Mouse (Mus musculus) heart, embryonic 14.5 days (tissue): Measurements from ENCODE around the gene Rab17. TPM values are rescaled to one million over a fixed set of nuclear protein-coding genes. Genes with fewer than 3 reads are reported as not detected.
A peak's percentile ranks its signal among the peaks of the same experiment; 100 is the strongest.

ENCODE experiments used
- ATAC-seq: fragments of 200-750 bp; cut with Nextera tagmentation; 2 replicates; pipeline ENCODE4 v1.8.0; 2017; ENCODE audit warnings: low read depth, moderate TSS enrichment; ENCODE audit not compliant: insufficient number of reproducible peaks, insufficient read depth, low FRiP score
- H3K27ac ChIP-seq, 2 experiments: fragments of 200-500 bp in 1 of 2; fragments of 300-500 bp in 1 of 2; sonication (generic) in 1 of 2; replicated peaks in 1 of 2; 2 replicates each; pipeline ENCODE4 v1.5.1; 2012 to 2014; ENCODE audit warnings: low read depth in 2 of 2, low read length in 2 of 2, control low read depth in 1 of 2, mild to moderate bottlenecking in 1 of 2, mixed read lengths in 1 of 2; ENCODE audit not compliant: control insufficient read depth in 1 of 2, insufficient read depth in 1 of 2
- H3K27me3 ChIP-seq: fragments of 300-500 bp; sonication (generic); 2 replicates; pipeline ENCODE4 v1.6.1; 2014; ENCODE audit warnings: mild to moderate bottlenecking, low read length, control low read depth; ENCODE audit not compliant: control insufficient read depth, insufficient read depth
- H3K36me3 ChIP-seq: fragments of 300-500 bp; sonication (generic); 2 replicates; pipeline ENCODE4 v1.6.1; 2014; ENCODE audit warnings: mild to moderate bottlenecking, control low read depth, low read length, mixed read lengths; ENCODE audit not compliant: control insufficient read depth, insufficient read depth
- H3K4me1 ChIP-seq, 2 experiments: fragments of 200-500 bp in 1 of 2; fragments of 300-500 bp in 1 of 2; sonication (generic) in 1 of 2; 2 replicates each; pipeline ENCODE4 v1.6.1; 2012 to 2014; ENCODE audit warnings: low read length in 2 of 2, control low read depth in 1 of 2, mixed read lengths in 1 of 2; ENCODE audit not compliant: control insufficient read depth in 2 of 2, insufficient read depth in 2 of 2
- H3K4me2 ChIP-seq: fragments of 300-500 bp; sonication (generic); 2 replicates; pipeline ENCODE4 v1.6.1; 2014; ENCODE audit warnings: mild to moderate bottlenecking, low read length
- H3K4me3 ChIP-seq, 2 experiments: fragments of 200-500 bp in 1 of 2; fragments of 300-500 bp in 1 of 2; sonication (generic) in 1 of 2; 2 replicates each; pipeline ENCODE4 v1.5.1; 2012 to 2014; ENCODE audit warnings: low read length in 2 of 2, mild to moderate bottlenecking in 2 of 2, control low read depth in 1 of 2, low read depth in 1 of 2, moderate library complexity in 1 of 2; ENCODE audit not compliant: control insufficient read depth in 1 of 2, insufficient read depth in 1 of 2
- H3K9ac ChIP-seq: fragments of 300-500 bp; sonication (generic); 2 replicates; pipeline ENCODE4 v1.6.1; 2014; ENCODE audit warnings: mild to moderate bottlenecking, low read length
- H3K9me3 ChIP-seq: fragments of 300-500 bp; sonication (generic); 2 replicates; pipeline ENCODE4 v1.6.1; 2016; ENCODE audit warnings: low read length, control low read depth; ENCODE audit not compliant: control insufficient read depth
- WGBS: fragments of 180-500 bp; shearing (Covaris S2); extraction: QIAGEN DNeasy Blood & Tissue Kit; methylation state at CpG from one replicate; pipeline ENCODE4 v1.1.7; 2014; 5-methylcytosine and 5-hydroxymethylcytosine counted together
- polyA plus RNA-seq: library from polyadenylated mRNA; unstranded; fragments of >200 nt; fragmentation: Nextera tagmentation; extraction: Ambion mirVana; gene quantifications from 2 replicates; pipeline ENCODE4 v1.2.1, GENCODE M21; 2014

The Rab17 gene
- polyA plus RNA-seq, 1 experiment from 2014 or later, result 2.5 TPM

- peak; percentile 58 for ATAC-seq
- 12% methylated on average over 9 of the region's 9 CpGs for WGBS
- no peak overlapping the region for H3K4me3 ChIP-seq
- H3K4me2 ChIP-seq, result peak overlapping the region; percentile 15; the same call in 1 of the 2 replicates
- peaks cover 37 to 50% of the 10 kb centered on the region in 2 experiments for H3K4me1 ChIP-seq
- peak overlapping the region; percentile 62 for H3K9ac ChIP-seq
- no peaks in the 10 kb centered on the region for H3K36me3 ChIP-seq
- H3K9me3 ChIP-seq, result no peaks in the 10 kb centered on the region
- no peaks in the 10 kb centered on the region for H3K27me3 ChIP-seq
- peak overlapping the region; percentile 52 to 55 for H3K27ac ChIP-seq
These were observed 3.6 kb upstream of the Rab17 start for GRCm38 (mm10) chr1:90972911-90973573.

DNA sequence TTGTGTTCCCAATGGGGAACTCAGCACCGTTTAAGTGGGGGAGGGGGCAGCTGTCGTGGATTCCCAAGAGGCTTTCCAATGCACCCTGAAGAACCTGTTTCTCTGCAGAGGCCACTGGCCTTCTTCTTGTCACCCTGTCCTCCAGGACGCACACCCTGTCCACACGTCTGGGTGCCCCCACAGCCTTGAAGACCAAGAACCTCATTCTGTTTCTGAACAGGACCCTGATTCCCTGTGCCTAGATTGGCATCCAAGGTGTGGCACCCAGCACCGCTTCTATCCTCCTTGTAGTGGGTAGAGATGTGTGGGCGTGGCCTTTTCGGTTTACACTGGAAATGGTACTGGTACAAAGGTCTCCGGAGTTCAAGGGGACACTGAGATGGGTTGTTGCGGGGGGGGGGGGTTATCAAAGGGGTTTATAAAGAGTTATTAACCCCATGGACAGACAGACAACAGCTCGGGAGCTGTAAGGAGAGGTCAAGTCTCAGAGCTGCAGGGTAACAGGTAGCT lies 475 bp upstream of the Rab17 start:
- 78% methylated on average over 10 of the region's 10 CpGs for WGBS
- Histone ChIP-seq H3K27me3 (no peaks in the 10 kb centered on the region), H3K4me1 (peaks cover 39 to 53% of the 10 kb centered on the region in 2 experiments), H3K9ac (no peak overlapping the region), H3K4me3 (no peak overlapping the region), H3K27ac (no peak overlapping the region), H3K36me3 (no peaks in the 10 kb centered on the region), H3K4me2 (no peak overlapping the region), H3K9me3 (no peaks in the 10 kb centered on the region)
- ATAC-seq, result no peak

GRCm38 (mm10) chr1:90968649-90969048 lies 812 bp downstream of the Rab17 start:
- Histone ChIP-seq H3K9ac (no peak overlapping the region), H3K4me2 (no peak overlapping the region), H3K36me3 (no peaks in the 10 kb centered on the region), H3K27ac (no peak overlapping the region), H3K27me3 (no peaks in the 10 kb centered on the region), H3K4me3 (no peak overlapping the region), H3K4me1 (peaks cover 31 to 43% of the 10 kb centered on the region in 2 experiments), H3K9me3 (no peaks in the 10 kb centered on the region)
- ATAC-seq, result no peak
- 78% methylated on average over 4 of the region's 4 CpGs for WGBS

GRCm38 (mm10) chr1:90967583-90967982 lies 1.9 kb downstream of the Rab17 start:
- peak overlapping the region; percentile 13 for H3K4me2 ChIP-seq
- H3K4me1 ChIP-seq, result peaks cover 26 to 45% of the 10 kb centered on the region in 2 experiments
- H3K36me3 ChIP-seq, result no peaks in the 10 kb centered on the region
- H3K27ac ChIP-seq, result peak overlapping the region; percentile 55 to 66; a peak in 3 of 4 replicates
- no peaks in the 10 kb centered on the region; the same call in 1 of the 2 replicates for H3K27me3 ChIP-seq
- no peak overlapping the region for H3K4me3 ChIP-seq
- peak overlapping the region; percentile 53; the same call in 1 of the 2 replicates for H3K9ac ChIP-seq
- WGBS, result 46% methylated on average over 7 of the region's 7 CpGs
- ATAC-seq, result peak; percentile 41; the same call in 1 of the 2 replicates
- no peaks in the 10 kb centered on the region for H3K9me3 ChIP-seq

GRCm38 (mm10) chr1:90962994-90963393 lies 6.5 kb downstream of the Rab17 start:
- no peak overlapping the region for H3K9ac ChIP-seq
- H3K9me3 ChIP-seq, result no peaks in the 10 kb centered on the region
- peak; percentile 54 for ATAC-seq
- H3K4me2 ChIP-seq, result no peak overlapping the region; the same call in 1 of the 2 replicates
- 16% methylated on average over 3 of the region's 3 CpGs for WGBS
- H3K27ac ChIP-seq, result peak overlapping the region; percentile 12 to 29; a peak in 2 of 4 replicates
- peaks cover 13 to 22% of the 10 kb centered on the region in 2 experiments for H3K4me1 ChIP-seq
- H3K36me3 ChIP-seq, result no peaks in the 10 kb centered on the region
- peaks cover 28% of the 10 kb centered on the region for H3K27me3 ChIP-seq
- no peak overlapping the region for H3K4me3 ChIP-seq

DNA sequence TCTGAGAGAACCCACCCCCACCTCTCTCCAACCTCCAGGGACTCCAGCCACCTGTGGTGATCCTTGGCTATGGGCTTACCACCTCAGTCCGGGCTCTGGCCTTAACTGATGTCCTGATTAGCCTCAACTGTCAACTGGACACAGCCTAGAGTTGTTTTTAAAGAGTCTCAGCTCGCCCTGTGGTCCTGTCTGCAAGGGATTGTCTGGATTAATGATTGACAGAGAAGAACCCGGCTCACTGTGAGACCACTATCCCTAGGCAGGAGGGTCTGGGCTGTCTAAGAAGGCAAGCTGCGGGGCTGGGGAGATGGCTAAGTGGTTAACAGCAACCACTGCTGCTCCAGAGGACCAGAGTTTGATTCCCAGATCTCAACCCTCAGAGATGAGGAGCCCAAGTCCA lies 6.9 kb downstream of the Rab17 start:
- peaks cover 8 to 17% of the 10 kb centered on the region in 2 experiments for H3K4me1 ChIP-seq
- 40% methylated on average over 4 of the region's 4 CpGs for WGBS
- H3K9ac ChIP-seq, result no peak overlapping the region
- H3K4me3 ChIP-seq, result no peak overlapping the region
- no peaks in the 10 kb centered on the region for H3K36me3 ChIP-seq
- ATAC-seq, result no peak
- peaks cover 32% of the 10 kb centered on the region for H3K27me3 ChIP-seq
- H3K4me2 ChIP-seq, result no peak overlapping the region
- H3K9me3 ChIP-seq, result no peaks in the 10 kb centered on the region
- no peak overlapping the region for H3K27ac ChIP-seq

DNA sequence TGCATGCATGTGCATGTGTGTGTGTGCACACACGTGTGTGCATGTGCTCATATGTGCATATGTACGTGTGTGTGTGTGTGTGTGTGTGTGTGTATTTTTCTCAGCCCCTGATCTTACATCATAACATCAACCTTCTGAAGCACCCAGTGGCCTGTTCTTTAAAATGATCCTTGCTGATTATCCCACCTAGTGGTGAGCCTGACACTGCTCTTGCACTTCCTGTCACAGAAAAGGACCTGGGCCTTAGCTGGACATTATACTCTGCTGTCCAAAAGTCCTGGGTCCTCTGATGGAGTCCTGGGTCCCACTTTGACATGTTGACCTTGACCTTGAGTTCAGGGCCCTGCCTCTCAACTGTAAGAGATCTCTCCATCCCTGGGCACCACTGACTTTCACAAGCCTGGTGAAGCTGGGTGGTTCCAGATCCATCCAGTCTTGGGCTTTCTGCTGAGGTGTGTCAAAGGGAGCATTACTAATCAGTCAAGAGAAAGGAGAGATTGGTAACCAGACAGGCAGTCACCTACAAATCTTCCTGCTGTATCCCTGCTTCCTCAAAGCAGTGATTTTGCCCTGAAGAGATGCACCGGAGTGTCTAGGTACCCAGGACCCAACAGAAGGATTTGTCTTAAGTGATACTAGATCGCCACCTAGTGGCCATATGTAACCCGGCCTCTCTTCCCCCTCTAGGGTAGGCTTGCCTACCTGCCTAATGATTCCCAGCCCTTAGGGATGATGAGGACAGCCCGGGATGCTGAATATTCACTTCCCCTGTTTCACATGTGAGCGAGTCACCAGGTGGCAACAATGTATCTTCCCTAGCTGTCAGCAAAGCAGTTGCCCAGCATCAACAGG lies 13.0 kb downstream of the Rab17 start:
- peaks cover 0 to 4% of the 10 kb centered on the region in 2 experiments; a peak in 1 of 4 replicates for H3K4me1 ChIP-seq
- H3K36me3 ChIP-seq, result no peaks in the 10 kb centered on the region
- no peaks in the 10 kb centered on the region for H3K9me3 ChIP-seq
- no peak overlapping the region for H3K4me2 ChIP-seq
- no peak overlapping the region for H3K27ac ChIP-seq
- no peak for ATAC-seq
- no peak overlapping the region for H3K9ac ChIP-seq
- peaks cover 39% of the 10 kb centered on the region for H3K27me3 ChIP-seq
- no peak overlapping the region for H3K4me3 ChIP-seq
- 29% methylated on average over 7 of the region's 7 CpGs for WGBS
